Mouse (Mus musculus) stomach, embryonic 14.5 days (tissue): Measurements from ENCODE around the gene Gm29427. TPM values are rescaled to one million over a fixed set of nuclear protein-coding genes. Genes with fewer than 3 reads are reported as not detected.
"Not testable (repeated sequence)": the region's sequence is repeated elsewhere in the genome, so short reads cannot be mapped to it uniquely, and the experiment has no call there.

ENCODE experiments used
- ATAC-seq: fragments of 200-750 bp; cut with Nextera tagmentation; 2 replicates; pipeline ENCODE4 v1.8.0; 2017; ENCODE audit warnings: low read depth, moderate TSS enrichment; ENCODE audit not compliant: insufficient number of reproducible peaks, insufficient read depth, low FRiP score
- H3K27ac ChIP-seq: fragments of 300-500 bp; sonication (generic); 2 replicates; pipeline ENCODE4 v1.5.1; 2014; ENCODE audit warnings: mild to moderate bottlenecking, low read length, moderate library complexity, mixed read lengths
- H3K27me3 ChIP-seq: fragments of 300-500 bp; sonication (generic); 2 replicates; pipeline ENCODE4 v1.6.1; 2014; ENCODE audit warnings: low read length, control low read depth, mixed read lengths; ENCODE audit not compliant: control insufficient read depth, insufficient read depth
- H3K36me3 ChIP-seq: fragments of 300-500 bp; sonication (generic); 2 replicates; pipeline ENCODE4 v1.6.1; 2014; ENCODE audit warnings: mild to moderate bottlenecking, control low read depth, low read length, moderate library complexity, mixed read lengths; ENCODE audit not compliant: control insufficient read depth, insufficient read depth
- H3K4me1 ChIP-seq: fragments of 300-500 bp; sonication (generic); 2 replicates; pipeline ENCODE4 v1.6.1; 2014; ENCODE audit warnings: low read length, control low read depth, mixed read lengths; ENCODE audit not compliant: control insufficient read depth, insufficient read depth
- H3K4me2 ChIP-seq: fragments of 300-500 bp; sonication (generic); replicated peaks from 2 replicates; pipeline ENCODE4 v1.6.1; 2014; ENCODE audit warnings: low read depth, low read length, control low read depth
- H3K4me3 ChIP-seq: fragments of 300-500 bp; sonication (generic); 2 replicates; pipeline ENCODE4 v1.5.1; 2014; ENCODE audit warnings: low read depth, low read length, control low read depth
- H3K9ac ChIP-seq: fragments of 300-500 bp; sonication (generic); replicated peaks from 2 replicates; pipeline ENCODE4 v1.6.1; 2014; ENCODE audit warnings: low read depth, mild to moderate bottlenecking, control low read depth, low read length, moderate library complexity, mixed read lengths
- H3K9me3 ChIP-seq: fragments of 300-500 bp; sonication (generic); 2 replicates; pipeline ENCODE4 v1.6.1; 2016; ENCODE audit warnings: low read depth, low read length, control low read depth; ENCODE audit not compliant: control insufficient read depth
- WGBS: fragments of 180-500 bp; shearing (Covaris S2); extraction: QIAGEN DNeasy Blood & Tissue Kit; methylation state at CpG from one replicate; pipeline ENCODE4 v1.1.7; 2014; 5-methylcytosine and 5-hydroxymethylcytosine counted together
- polyA plus RNA-seq: library from polyadenylated mRNA; unstranded; fragments of >200 nt; fragmentation: Nextera tagmentation; extraction: Ambion mirVana; gene quantifications from 2 replicates; pipeline ENCODE4 v1.2.1, GENCODE M21; 2014

Gene Gm29427
- polyA plus RNA-seq, 1 experiment from 2014 or later, result not detected

GRCm38 (mm10) chr1:130663576-130663975 lies 52.0 kb downstream of the Gm29427 start:
- not testable (repeated sequence) for H3K36me3 ChIP-seq, H3K27me3 ChIP-seq, H3K4me3 ChIP-seq, ATAC-seq, H3K27ac ChIP-seq, H3K9me3 ChIP-seq, H3K4me2 ChIP-seq, H3K9ac ChIP-seq, H3K4me1 ChIP-seq
- 85% methylated on average over 5 of the region's 5 CpGs for WGBS

- no peak within 1 kb of the TSS for H3K27ac ChIP-seq
- H3K4me2 ChIP-seq, result no peak within 1 kb of the TSS
- no peak within 1 kb of the TSS for H3K4me3 ChIP-seq
- WGBS, result 38% methylated on average over 3 of the region's 3 CpGs
- no peaks in the 10 kb centered on the region for H3K36me3 ChIP-seq
- ATAC-seq, result no peak
- H3K4me1 ChIP-seq, result no peaks in the 10 kb centered on the region
- H3K9me3 ChIP-seq, result no peaks in the 10 kb centered on the region
- no peaks in the 10 kb centered on the region for H3K27me3 ChIP-seq
- H3K9ac ChIP-seq, result no peak within 1 kb of the TSS
These were observed 54.1 kb downstream of the Gm29427 start, which contains the start of gene C4bp for GRCm38 (mm10) chr1:130661454-130661853. Gene C4bp, minus strand, starts transcription at chr1:130661632.

GRCm38 (mm10) chr1:130659641-130660040 lies 56.0 kb downstream of the Gm29427 start:
- H3K4me2 ChIP-seq, H3K9me3 ChIP-seq, H3K27me3 ChIP-seq, H3K4me3 ChIP-seq, H3K27ac ChIP-seq, H3K36me3 ChIP-seq, ATAC-seq, H3K9ac ChIP-seq, H3K4me1 ChIP-seq: not testable (repeated sequence)
- WGBS, result 38% methylated on average over 5 of the region's 5 CpGs

- no peak overlapping the region for H3K4me2 ChIP-seq
- no peak for ATAC-seq
- 70% methylated on average over 4 of the region's 4 CpGs for WGBS
- no peaks in the 10 kb centered on the region for H3K36me3 ChIP-seq
- no peak overlapping the region for H3K9ac ChIP-seq
- H3K4me1 ChIP-seq, result no peaks in the 10 kb centered on the region
- H3K9me3 ChIP-seq, result no peaks in the 10 kb centered on the region
- H3K27ac ChIP-seq, result no peak overlapping the region
- H3K27me3 ChIP-seq, result no peaks in the 10 kb centered on the region
- no peak overlapping the region for H3K4me3 ChIP-seq
These were observed 71.5 kb downstream of the Gm29427 start for GRCm38 (mm10) chr1:130644103-130644502.

GRCm38 (mm10) chr1:130640967-130641366 lies 74.6 kb downstream of the Gm29427 start:
- H3K9ac ChIP-seq, result no peak overlapping the region
- ATAC-seq, result no peak
- no peaks in the 10 kb centered on the region for H3K9me3 ChIP-seq
- H3K4me1 ChIP-seq, result no peaks in the 10 kb centered on the region
- H3K27ac ChIP-seq, result no peak overlapping the region
- no peak overlapping the region for H3K4me2 ChIP-seq
- no peaks in the 10 kb centered on the region for H3K36me3 ChIP-seq
- no peaks in the 10 kb centered on the region for H3K27me3 ChIP-seq
- no peak overlapping the region for H3K4me3 ChIP-seq

GRCm38 (mm10) chr1:130633761-130634410 lies 81.7 kb downstream of the Gm29427 start:
- Histone ChIP-seq H3K36me3 (no peaks in the 10 kb centered on the region), H3K9me3 (no peaks in the 10 kb centered on the region), H3K4me3 (no peak overlapping the region), H3K4me1 (no peaks in the 10 kb centered on the region), H3K9ac (no peak overlapping the region), H3K27me3 (no peaks in the 10 kb centered on the region), H3K4me2 (no peak overlapping the region), H3K27ac (no peak overlapping the region)
- peak; percentile 58; the same call in 1 of the 2 replicates for ATAC-seq
- 25% methylated on average over 16 of the region's 16 CpGs for WGBS

- H3K36me3 ChIP-seq, result no peaks in the 10 kb centered on the region
- no peaks in the 10 kb centered on the region for H3K4me1 ChIP-seq
- 80% methylated on average over 8 of the region's 8 CpGs for WGBS
- H3K4me3 ChIP-seq, result no peak overlapping the region
- H3K9me3 ChIP-seq, result no peaks in the 10 kb centered on the region
- no peak overlapping the region for H3K27ac ChIP-seq
- ATAC-seq, result no peak
- no peak overlapping the region for H3K9ac ChIP-seq
- no peak overlapping the region for H3K4me2 ChIP-seq
- H3K27me3 ChIP-seq, result no peaks in the 10 kb centered on the region
These were observed 82.3 kb downstream of the Gm29427 start for GRCm38 (mm10) chr1:130633316-130633715.

- Histone ChIP-seq H3K4me2 (no peak within 1 kb of the TSS), H3K27ac (no peak within 1 kb of the TSS), H3K4me3 (no peak within 1 kb of the TSS), H3K4me1 (no peaks in the 10 kb centered on the region), H3K27me3 (no peaks in the 10 kb centered on the region), H3K9me3 (no peaks in the 10 kb centered on the region), H3K9ac (no peak within 1 kb of the TSS), H3K36me3 (no peaks in the 10 kb centered on the region)
- ATAC-seq, result no peak
- WGBS, result 89% methylated on average over 2 of the region's 2 CpGs
These were observed 86.1 kb downstream of the Gm29427 start, which contains the start of gene Zp3r for GRCm38 (mm10) chr1:130629521-130629920. Gene Zp3r, minus strand, starts transcription at chr1:130629621.
